Mouse (Mus musculus): ENCODE measurements at regions not wholly inside any gene's neighbourhood (a gene's known extent, or its start where the extent isn't known, plus 50 kb on each side); places are given as distances from the start of the nearest gene placed in this dataset.

DNA sequence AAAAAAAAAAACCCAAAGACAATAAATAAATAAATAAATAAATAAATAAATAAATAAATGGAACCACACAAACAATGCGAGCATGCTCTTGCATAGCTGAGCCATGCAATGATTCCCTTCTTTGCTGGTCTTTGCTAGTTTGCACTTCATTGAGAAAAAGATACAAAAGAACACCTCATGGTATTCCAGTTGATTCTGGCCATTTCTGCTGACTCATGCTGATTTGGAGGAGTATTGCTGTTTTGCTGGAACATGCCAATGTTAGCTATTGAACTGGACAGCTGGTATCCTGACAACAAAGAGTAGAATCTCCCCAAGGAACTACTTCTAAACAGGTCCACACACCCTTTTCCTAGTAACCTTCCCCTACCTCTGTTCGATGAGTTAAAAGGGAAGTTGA is 60.2 kb downstream of the Htr1a start:
- DNase-seq (ENCODE audit: low spot score in 2 of 2) = no peak

DNA sequence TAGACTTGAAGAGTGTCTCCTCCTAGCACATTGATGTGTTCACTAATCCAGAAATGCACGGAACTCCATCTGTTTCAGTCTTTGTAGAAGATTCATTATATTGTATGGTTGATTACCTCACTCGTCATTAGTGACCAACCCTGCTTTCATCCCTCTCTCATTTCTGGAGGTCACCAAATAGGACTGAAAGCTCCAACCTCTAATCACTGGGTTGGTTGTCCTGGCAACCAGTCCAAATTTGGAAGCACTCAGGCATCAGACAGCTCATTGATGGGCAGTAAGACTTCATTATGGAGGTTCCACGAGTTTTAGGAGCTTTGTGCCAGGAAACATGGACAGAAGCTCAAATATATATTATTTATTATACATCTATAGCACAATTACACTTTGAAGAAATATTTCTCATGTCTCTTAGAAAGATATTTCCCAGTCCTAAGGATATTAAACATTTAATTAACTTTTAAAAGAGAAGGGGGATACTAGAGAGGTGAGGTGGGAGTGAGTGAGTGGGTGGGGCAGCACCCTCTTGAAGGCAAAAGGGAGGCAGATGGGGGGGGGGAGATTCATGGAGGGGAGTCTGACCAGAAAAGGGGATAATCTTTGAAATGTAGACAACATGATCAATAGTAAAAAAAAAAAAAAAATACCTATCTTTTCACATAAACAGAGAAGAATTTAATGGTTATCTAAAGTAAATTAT is 94.7 kb downstream of the Htr1a start:
- peak in 1 of 2 experiments; percentile 21 for DNase-seq (ENCODE audit: low spot score in 2 of 2)

DNA sequence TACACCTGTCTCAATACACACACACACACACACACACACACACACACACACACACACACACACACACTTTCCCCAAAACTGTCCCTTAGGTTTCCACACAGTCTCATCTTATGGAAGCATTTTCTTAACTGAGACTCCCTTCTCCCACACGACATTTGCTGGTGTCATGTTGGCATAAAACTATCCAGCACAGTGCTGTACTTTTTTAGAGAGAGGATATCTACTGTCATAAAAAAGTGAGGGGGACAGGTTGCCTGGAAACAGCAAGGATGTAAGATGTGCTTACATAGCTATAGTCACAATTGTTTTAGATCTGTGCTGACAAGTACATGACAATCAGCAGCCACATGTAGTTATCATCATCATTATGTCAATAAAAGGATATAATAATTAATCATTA is 129.8 kb downstream of the Htr1a start:
- DNase-seq (ENCODE audit: low spot score in 2 of 2) = peak in 1 of 2 experiments; percentile 23

DNA sequence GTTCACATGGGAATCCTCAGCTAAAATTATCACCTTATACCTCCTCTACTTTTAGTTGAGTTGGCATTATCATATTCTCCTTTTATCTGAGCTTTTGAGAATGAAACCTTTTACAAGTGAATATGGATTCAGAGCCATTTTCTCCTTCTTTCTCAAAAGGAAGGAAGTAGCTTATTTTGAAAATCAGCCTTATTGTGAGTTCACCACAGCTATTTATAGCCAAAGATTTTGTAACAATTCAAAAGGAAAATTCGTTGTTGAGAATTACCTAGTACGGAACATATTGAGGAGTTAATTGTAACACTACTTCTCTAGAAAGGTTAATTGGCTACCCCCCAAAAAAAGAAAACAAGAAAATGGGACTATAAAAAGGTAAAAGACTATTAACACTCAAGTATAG is 163.0 kb downstream of the Htr1a start:
- no peak for DNase-seq (ENCODE audit: low spot score in 2 of 2)

DNA sequence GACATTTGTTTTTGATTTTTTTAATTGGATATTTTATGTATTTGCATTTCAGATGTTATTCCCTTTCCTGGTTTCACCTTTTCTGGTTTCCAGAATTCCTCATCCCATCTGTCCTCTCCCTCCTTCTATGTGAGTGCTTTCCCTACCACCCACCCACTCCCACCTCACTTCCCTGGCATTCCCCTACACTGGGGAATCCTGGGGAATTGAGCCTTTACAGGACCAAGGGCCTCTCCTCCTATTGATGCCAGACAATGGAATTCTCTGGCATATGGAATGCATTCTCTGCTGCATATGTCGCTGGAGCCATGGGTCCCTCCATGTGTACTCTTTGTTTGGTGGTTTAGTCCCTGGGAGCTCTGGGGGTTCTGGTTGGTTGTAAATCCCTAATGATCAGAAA is 175.9 kb downstream of the Htr1a start:
- no peak for DNase-seq (ENCODE audit: low spot score in 2 of 2)

DNA sequence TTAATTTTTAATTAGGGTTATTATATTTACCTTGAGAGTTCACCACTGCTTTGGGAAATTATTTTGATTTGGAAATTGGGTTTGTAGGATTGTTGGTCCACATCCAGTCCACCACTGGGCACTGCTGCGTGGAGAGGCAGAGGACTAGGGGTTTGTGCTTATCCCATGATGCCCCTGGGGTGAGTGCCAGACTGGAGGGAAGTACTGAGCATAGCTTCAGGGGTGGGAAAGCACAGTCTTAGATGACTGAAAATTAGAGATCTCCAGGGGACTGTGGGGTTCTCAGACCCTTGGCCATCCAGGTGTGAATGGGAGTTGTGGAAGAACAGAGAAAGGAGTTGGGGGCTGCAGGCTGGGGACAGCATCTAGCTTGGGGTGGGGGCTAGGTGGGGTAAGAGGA is 177.4 kb downstream of the Htr1a start:
- no peak for DNase-seq (ENCODE audit: low spot score in 2 of 2)

DNA sequence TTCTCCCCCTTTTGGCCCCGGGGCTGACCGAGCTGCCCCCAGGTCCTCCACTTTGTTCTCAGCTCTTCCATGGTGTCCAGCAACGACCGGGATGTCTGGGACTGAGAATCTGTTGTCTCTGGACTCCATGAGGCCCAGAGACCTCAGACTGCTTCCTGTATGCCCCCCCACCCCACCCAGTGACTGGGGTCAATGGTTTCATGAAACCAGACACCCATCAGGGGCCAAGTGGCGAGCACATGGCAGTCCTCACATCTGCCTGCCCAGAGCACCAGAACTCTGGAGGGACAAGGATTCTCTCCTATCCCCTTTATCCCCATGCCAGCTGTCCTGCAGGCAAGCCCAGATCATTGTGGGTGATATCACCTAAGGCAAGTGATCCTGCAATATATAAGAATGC is 185.2 kb downstream of the Htr1a start:
- no peak for DNase-seq (ENCODE audit: low spot score in 2 of 2)

DNA sequence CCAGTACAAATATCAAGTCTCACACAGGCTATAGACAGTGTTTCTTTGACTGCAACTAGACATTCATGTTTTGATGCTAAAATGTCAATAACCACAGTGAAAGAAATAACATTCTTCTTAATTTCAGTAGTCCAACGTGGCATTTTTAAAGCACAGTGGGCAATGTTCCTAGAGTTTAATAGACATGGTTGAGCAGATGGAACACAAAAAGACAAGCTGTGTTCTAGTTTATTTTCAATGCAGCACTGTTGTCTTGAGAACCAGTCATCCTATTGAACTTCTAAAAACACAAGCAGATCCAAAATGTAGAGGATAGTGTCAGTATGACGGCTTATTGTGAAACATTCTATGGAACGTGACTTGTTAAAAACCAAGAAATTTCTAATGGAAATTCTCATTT is 205.2 kb downstream of the Htr1a start:
- DNase-seq (ENCODE audit: low spot score in 2 of 2) = no peak

Measured in right cerebral cortex, postnatal 10 days (tissue).